Mouse (Mus musculus): Measurements from ENCODE around the gene Kif6. TPM values are rescaled to one million over a fixed set of nuclear protein-coding genes. Genes with fewer than 3 reads are reported as not detected.
A peak's percentile ranks its signal among the peaks of the same experiment; 100 is the strongest.

Kif6 gene
- polyA plus RNA-seq, 1 experiment from 2014 or later, result 0.92 TPM

- WGBS, result 2% methylated on average over 26 of the region's 26 CpGs
- peaks cover 7% of the 10 kb centered on the region; the same call in 1 of the 2 replicates for H3K4me1 ChIP-seq (replicated peaks; ENCODE audit: control insufficient read depth, insufficient read depth, low read length)
- H3K4me3 ChIP-seq (ENCODE audit: low read depth, low read length), result peak overlapping the region; percentile 59
- ATAC-seq (replicated peaks; ENCODE audit: low FRiP score) (peak; percentile 71), DNase-seq (ENCODE audit: low spot score) (no peak)
- H3K9ac ChIP-seq (ENCODE audit: low read depth, low read length), result peak overlapping the region; percentile 34; the same call in 1 of the 2 replicates
- no peaks in the 10 kb centered on the region for H3K36me3 ChIP-seq (ENCODE audit: control insufficient read depth, insufficient read depth, low read length)
- no peaks in the 10 kb centered on the region for H3K27me3 ChIP-seq (replicated peaks; ENCODE audit: control insufficient read depth, insufficient read depth, low read length)
- no peaks in the 10 kb centered on the region for H3K9me3 ChIP-seq (ENCODE audit: control insufficient read depth, low read length)
- peak overlapping the region; percentile 91 for H3K4me2 ChIP-seq
- no peak overlapping the region for H3K27ac ChIP-seq (ENCODE audit: low read depth, low read length)
Observed at GRCm38 (mm10) chr17:49615241-49615651, 310 bp downstream of the Kif6 start.

- DNase-seq (ENCODE audit: low spot score) (no peak), ATAC-seq (replicated peaks; ENCODE audit: low FRiP score) (no peak)
- no peak overlapping the region for H3K4me3 ChIP-seq (ENCODE audit: low read depth, low read length)
- 77% methylated on average over 9 of the region's 9 CpGs for WGBS
- H3K36me3 ChIP-seq (ENCODE audit: control insufficient read depth, insufficient read depth, low read length), result no peaks in the 10 kb centered on the region
- H3K4me1 ChIP-seq (replicated peaks; ENCODE audit: control insufficient read depth, insufficient read depth, low read length), result no peaks in the 10 kb centered on the region; the same call in 1 of the 2 replicates
- no peak overlapping the region for H3K27ac ChIP-seq (ENCODE audit: low read depth, low read length)
- no peaks in the 10 kb centered on the region for H3K9me3 ChIP-seq (ENCODE audit: control insufficient read depth, low read length)
- no peaks in the 10 kb centered on the region for H3K27me3 ChIP-seq (replicated peaks; ENCODE audit: control insufficient read depth, insufficient read depth, low read length)
- H3K4me2 ChIP-seq, result no peak overlapping the region
- no peak overlapping the region for H3K9ac ChIP-seq (ENCODE audit: low read depth, low read length)
Observed at GRCm38 (mm10) chr17:49624572-49624971, 9.6 kb downstream of the Kif6 start.

- 70% methylated on average over 13 of the region's 13 CpGs for WGBS
- no peak overlapping the region for H3K4me3 ChIP-seq (ENCODE audit: low read depth, low read length)
- no peaks in the 10 kb centered on the region; the same call in 1 of the 2 replicates for H3K4me1 ChIP-seq (replicated peaks; ENCODE audit: control insufficient read depth, insufficient read depth, low read length)
- no peaks in the 10 kb centered on the region for H3K27me3 ChIP-seq (replicated peaks; ENCODE audit: control insufficient read depth, insufficient read depth, low read length)
- no peaks in the 10 kb centered on the region for H3K36me3 ChIP-seq (ENCODE audit: control insufficient read depth, insufficient read depth, low read length)
- no peak overlapping the region for H3K9ac ChIP-seq (ENCODE audit: low read depth, low read length)
- ATAC-seq (replicated peaks; ENCODE audit: low FRiP score) (peak; percentile 62), DNase-seq (ENCODE audit: low spot score) (no peak)
- no peaks in the 10 kb centered on the region for H3K9me3 ChIP-seq (ENCODE audit: control insufficient read depth, low read length)
- no peak overlapping the region for H3K27ac ChIP-seq (ENCODE audit: low read depth, low read length)
- no peak overlapping the region for H3K4me2 ChIP-seq
Observed at GRCm38 (mm10) chr17:49627011-49627794, 12.3 kb downstream of the Kif6 start.

GRCm38 (mm10) chr17:49628875-49629274 is 13.9 kb downstream of the Kif6 start:
- Histone ChIP-seq H3K27me3 (replicated peaks; ENCODE audit: control insufficient read depth, insufficient read depth, low read length) (no peaks in the 10 kb centered on the region), H3K36me3 (ENCODE audit: control insufficient read depth, insufficient read depth, low read length) (no peaks in the 10 kb centered on the region), H3K4me3 (ENCODE audit: low read depth, low read length) (no peak overlapping the region), H3K4me1 (replicated peaks; ENCODE audit: control insufficient read depth, insufficient read depth, low read length) (no peaks in the 10 kb centered on the region; the same call in 1 of the 2 replicates), H3K9me3 (ENCODE audit: control insufficient read depth, low read length) (no peaks in the 10 kb centered on the region), H3K4me2 (no peak overlapping the region), H3K9ac (ENCODE audit: low read depth, low read length) (no peak overlapping the region), H3K27ac (ENCODE audit: low read depth, low read length) (no peak overlapping the region)
- 87% methylated on average over 8 of the region's 8 CpGs for WGBS
- DNase-seq (ENCODE audit: low spot score) (no peak), ATAC-seq (replicated peaks; ENCODE audit: low FRiP score) (no peak)

GRCm38 (mm10) chr17:49633041-49633440 is 18.1 kb downstream of the Kif6 start:
- WGBS, result 60% methylated on average over 8 of the region's 8 CpGs

GRCm38 (mm10) chr17:49641903-49642302 is 27.0 kb downstream of the Kif6 start:
- 77% methylated on average over 6 of the region's 6 CpGs for WGBS
- Histone ChIP-seq H3K4me1 (replicated peaks; ENCODE audit: control insufficient read depth, insufficient read depth, low read length) (no peaks in the 10 kb centered on the region), H3K4me3 (ENCODE audit: low read depth, low read length) (no peak overlapping the region), H3K9ac (ENCODE audit: low read depth, low read length) (no peak overlapping the region), H3K27me3 (replicated peaks; ENCODE audit: control insufficient read depth, insufficient read depth, low read length) (no peaks in the 10 kb centered on the region), H3K36me3 (ENCODE audit: control insufficient read depth, insufficient read depth, low read length) (no peaks in the 10 kb centered on the region), H3K4me2 (no peak overlapping the region), H3K27ac (ENCODE audit: low read depth, low read length) (no peak overlapping the region), H3K9me3 (ENCODE audit: control insufficient read depth, low read length) (no peaks in the 10 kb centered on the region)
- DNase-seq (ENCODE audit: low spot score) (no peak), ATAC-seq (replicated peaks; ENCODE audit: low FRiP score) (no peak)

More at GRCm38 (mm10) chr17:49633041-49633440, 18.1 kb downstream of the Kif6 start:
- Histone ChIP-seq H3K9me3 (ENCODE audit: control insufficient read depth, low read length) (no peaks in the 10 kb centered on the region), H3K4me1 (replicated peaks; ENCODE audit: control insufficient read depth, insufficient read depth, low read length) (no peaks in the 10 kb centered on the region), H3K4me2 (no peak overlapping the region), H3K36me3 (ENCODE audit: control insufficient read depth, insufficient read depth, low read length) (no peaks in the 10 kb centered on the region), H3K27me3 (replicated peaks; ENCODE audit: control insufficient read depth, insufficient read depth, low read length) (no peaks in the 10 kb centered on the region), H3K4me3 (ENCODE audit: low read depth, low read length) (no peak overlapping the region), H3K27ac (ENCODE audit: low read depth, low read length) (no peak overlapping the region), H3K9ac (ENCODE audit: low read depth, low read length) (no peak overlapping the region)
- ATAC-seq (replicated peaks; ENCODE audit: low FRiP score) (no peak), DNase-seq (ENCODE audit: low spot score) (no peak)

GRCm38 (mm10) chr17:49642336-49642735 is 27.4 kb downstream of the Kif6 start:
- ATAC-seq (replicated peaks; ENCODE audit: low FRiP score) (no peak), DNase-seq (ENCODE audit: low spot score) (no peak)
- WGBS, result 86% methylated on average over 8 of the region's 8 CpGs
- no peaks in the 10 kb centered on the region for H3K9me3 ChIP-seq (ENCODE audit: control insufficient read depth, low read length)
- H3K27me3 ChIP-seq (replicated peaks; ENCODE audit: control insufficient read depth, insufficient read depth, low read length), result no peaks in the 10 kb centered on the region
- H3K4me1 ChIP-seq (replicated peaks; ENCODE audit: control insufficient read depth, insufficient read depth, low read length), result no peaks in the 10 kb centered on the region
- no peak overlapping the region for H3K4me2 ChIP-seq
- H3K9ac ChIP-seq (ENCODE audit: low read depth, low read length), result no peak overlapping the region
- no peak overlapping the region for H3K4me3 ChIP-seq (ENCODE audit: low read depth, low read length)
- H3K36me3 ChIP-seq (ENCODE audit: control insufficient read depth, insufficient read depth, low read length), result no peaks in the 10 kb centered on the region
- no peak overlapping the region for H3K27ac ChIP-seq (ENCODE audit: low read depth, low read length)

- DNase-seq (ENCODE audit: low spot score) (no peak), ATAC-seq (replicated peaks; ENCODE audit: low FRiP score) (no peak)
- Histone ChIP-seq H3K4me1 (replicated peaks; ENCODE audit: control insufficient read depth, insufficient read depth, low read length) (no peaks in the 10 kb centered on the region), H3K27me3 (replicated peaks; ENCODE audit: control insufficient read depth, insufficient read depth, low read length) (no peaks in the 10 kb centered on the region), H3K4me2 (no peak overlapping the region), H3K27ac (ENCODE audit: low read depth, low read length) (no peak overlapping the region), H3K9ac (ENCODE audit: low read depth, low read length) (no peak overlapping the region), H3K36me3 (ENCODE audit: control insufficient read depth, insufficient read depth, low read length) (no peaks in the 10 kb centered on the region), H3K4me3 (ENCODE audit: low read depth, low read length) (no peak overlapping the region), H3K9me3 (ENCODE audit: control insufficient read depth, low read length) (no peaks in the 10 kb centered on the region)
- 82% methylated on average over 11 of the region's 11 CpGs for WGBS
Observed at GRCm38 (mm10) chr17:49642889-49643490, 28.1 kb downstream of the Kif6 start.

All from liver, embryonic 11.5 days (tissue).